Mouse (Mus musculus) spleen, adult 12 weeks (tissue): ENCODE measurements around the gene Grin3a.
A peak's percentile ranks its signal among the peaks of the same experiment; 100 is the strongest.

ENCODE experiments used
- DNase-seq: peaks from one replicate; pipeline ENCODE4 v3.0.0; 2022; ENCODE audit warnings: low spot score

Gene Grin3a

DNA sequence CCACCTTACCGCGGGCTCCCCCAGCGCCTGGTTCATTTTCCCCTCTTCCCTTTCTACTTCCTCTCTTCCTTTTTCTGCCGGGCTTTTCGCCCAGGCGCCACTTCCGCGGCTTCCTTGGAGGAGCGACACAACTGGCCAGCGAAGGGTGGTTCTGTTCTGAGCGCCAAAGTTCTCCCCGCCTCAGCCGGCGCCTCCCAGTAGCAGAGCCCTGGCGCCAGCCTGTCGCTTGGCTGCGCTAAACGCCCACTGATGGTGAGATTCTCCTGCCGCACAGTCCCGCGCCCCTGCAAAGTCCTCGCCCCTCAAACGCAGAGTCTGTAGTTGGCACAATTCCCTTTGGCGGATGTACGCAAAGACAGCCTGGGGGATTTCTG is at the start of gene Grin3a:
Gene Grin3a (minus strand): TSS at position 133 of the 374 bp plus-strand sequence.
- DNase-seq: no peak

GRCm38 (mm10) chr4:49891835-49892301 is 46.3 kb upstream of the Grin3a start:
- DNase-seq: no peak

DNA sequence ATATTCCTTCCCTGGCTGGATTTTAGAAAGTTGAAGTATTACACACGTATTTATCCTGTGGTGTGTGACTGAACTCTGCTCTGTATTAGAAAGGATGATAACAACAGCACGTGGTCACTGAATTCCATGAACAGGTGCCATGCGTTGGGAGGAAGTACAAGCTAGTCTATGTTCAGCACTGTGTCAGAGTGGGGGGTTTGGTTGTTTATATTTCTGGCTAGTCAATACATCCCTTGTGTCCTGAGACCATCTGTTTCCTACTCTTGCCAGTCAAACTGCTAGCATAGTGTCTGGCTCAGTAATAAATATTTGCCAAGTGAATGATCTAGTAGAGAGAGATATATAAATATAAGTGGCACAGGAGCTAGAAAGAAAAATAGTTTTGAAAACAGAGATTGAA is 31.5 kb upstream of the Grin3a start:
- no peak for DNase-seq

GRCm38 (mm10) chr4:49860611-49861010 is 15.1 kb upstream of the Grin3a start:
- no peak for DNase-seq

GRCm38 (mm10) chr4:49844828-49845611 is 524 bp downstream of the Grin3a start:
- no peak for DNase-seq

- DNase-seq: no peak
These were observed 1.2 kb downstream of the Grin3a start for GRCm38 (mm10) chr4:49844274-49844827.

DNA sequence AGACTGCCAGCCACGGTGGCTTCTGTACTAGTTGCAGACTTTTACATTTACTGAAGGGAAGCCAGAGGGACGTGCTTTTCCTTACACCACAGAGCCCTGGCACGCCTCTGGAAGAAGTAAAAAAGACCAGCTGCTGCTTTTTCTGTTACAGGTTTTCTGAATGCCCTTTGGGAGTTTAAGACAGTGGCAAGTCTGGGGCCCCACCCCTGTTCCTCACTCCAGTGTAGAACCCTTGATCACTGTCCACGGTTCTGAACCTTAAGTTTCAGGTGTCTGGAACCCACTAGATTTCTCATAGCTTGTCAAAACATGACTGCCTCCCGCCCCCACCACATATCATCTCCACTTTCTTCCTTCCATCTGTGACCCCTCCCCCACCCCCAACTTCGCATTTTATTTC is 1.8 kb downstream of the Grin3a start:
- no peak for DNase-seq

DNA sequence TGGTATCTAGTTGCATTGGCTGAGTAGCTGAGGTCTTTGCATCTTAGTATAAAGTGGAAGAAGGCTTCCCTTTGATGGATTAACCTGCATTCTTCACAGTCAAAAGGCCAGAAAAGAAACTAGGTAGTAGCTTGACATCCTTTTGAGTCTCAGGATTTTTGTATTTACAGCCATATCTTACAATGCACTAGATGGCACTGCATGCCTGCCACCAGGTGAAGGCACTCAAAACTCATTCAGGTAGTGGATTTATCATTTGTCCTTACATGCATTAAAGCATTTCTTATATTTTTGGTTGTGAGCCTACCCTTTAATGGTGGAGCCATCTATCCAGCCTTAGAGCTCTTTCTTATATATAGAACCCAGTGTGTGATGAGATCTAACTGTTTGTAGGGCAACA is 13.5 kb downstream of the Grin3a start:
- no peak for DNase-seq

GRCm38 (mm10) chr4:49813852-49814251 is 31.7 kb downstream of the Grin3a start:
- no peak for DNase-seq

DNA sequence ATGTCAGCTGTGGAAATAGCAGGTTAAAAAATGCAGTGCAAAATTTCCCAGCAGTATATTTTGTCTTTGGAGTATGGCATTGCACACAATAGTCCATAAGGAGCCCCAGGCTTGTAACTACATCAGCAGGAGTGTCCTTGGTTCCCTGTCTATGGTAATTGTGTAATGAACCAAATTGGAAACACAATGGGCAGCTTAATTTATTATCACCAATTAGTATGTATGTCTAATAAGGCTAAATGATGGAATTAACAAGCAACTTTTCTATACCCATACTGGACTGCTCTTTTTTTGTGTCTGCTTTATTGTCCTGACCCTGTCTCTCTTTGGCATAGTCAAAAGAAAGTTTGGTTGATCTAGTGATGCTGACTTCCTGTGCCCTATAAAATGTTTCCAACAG is 38.8 kb downstream of the Grin3a start:
- no peak for DNase-seq

GRCm38 (mm10) chr4:49799338-49799737 is 46.2 kb downstream of the Grin3a start:
- DNase-seq: no peak

DNA sequence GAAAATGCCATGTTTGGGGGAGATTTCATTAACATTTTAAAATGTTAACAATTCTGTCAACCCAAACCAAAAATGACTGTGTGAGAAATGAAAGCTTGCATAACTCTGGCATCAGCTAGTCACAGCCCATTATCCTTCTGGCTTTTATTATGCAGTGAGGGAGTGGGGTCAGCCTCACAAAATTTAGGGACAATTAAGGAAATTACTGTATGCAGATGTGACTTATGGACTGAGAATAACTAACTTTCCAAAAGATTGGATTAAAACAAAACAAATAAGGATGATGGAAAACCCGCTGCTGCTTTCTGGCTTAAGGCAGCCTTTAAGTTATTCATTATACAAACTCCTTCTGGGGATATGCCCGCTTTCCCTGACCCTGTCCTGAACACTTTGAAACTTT is 56.6 kb downstream of the Grin3a start:
- DNase-seq: no peak

GRCm38 (mm10) chr4:49742847-49743246 is 102.7 kb downstream of the Grin3a start:
- DNase-seq: no peak

DNA sequence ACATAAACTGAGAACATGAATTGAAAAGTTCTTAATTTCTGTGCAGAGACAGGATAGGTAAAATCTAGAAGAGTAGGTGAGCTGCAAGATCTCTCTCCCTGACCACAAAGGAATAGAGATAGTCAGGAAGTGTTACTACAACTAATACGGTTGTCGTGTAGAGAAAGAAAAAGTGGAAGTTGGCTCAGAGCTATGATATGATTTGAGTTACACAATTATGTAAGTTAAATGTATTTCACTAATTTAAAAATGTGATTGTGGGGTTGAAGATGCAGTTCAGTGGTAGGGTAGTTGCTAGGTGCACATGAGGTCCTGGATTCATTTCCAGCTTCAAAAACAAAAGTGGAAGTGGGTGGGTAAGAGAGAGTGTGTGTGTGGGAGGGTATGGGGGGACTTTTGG is 103.6 kb downstream of the Grin3a start:
- no peak for DNase-seq

- DNase-seq: no peak
These were observed 104.5 kb downstream of the Grin3a start for GRCm38 (mm10) chr4:49740796-49741766.

DNA sequence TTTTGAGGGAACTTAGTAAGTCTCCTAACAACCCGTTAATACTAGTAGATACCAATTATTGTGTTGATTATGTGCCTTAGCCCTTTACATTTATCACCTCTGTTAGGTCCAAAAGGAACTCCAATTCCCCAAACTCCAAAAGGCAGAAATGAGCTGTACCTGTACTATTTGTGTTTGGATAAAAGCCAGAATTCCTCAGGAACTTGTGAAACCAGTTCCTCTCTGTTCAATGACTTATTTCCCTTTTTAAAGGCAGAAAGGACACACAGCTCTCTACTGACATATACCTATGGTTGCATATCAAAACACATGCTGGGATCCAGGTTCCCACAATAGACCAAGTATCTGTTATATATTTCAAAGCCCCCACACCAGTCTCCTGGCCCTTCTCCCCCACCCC is 106.0 kb downstream of the Grin3a start:
- DNase-seq: no peak

DNA sequence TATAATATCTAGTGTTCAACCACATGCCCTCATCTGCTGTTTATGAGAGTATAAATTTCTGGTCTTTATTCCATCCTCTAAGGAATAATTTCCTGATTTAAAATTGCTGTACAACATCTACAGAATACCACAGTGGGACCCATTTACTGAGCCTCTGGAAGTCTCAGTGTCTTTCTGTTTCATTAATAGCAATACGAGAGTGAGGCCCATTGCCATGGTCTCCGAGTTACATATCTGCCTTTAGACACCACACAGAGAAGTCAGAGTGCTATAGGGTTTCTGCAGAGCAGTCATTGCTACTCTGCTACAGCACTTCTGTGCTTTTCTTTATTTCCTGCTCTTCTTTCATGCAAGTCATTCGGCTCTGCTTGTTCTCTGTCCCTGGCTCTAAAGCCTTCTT is 116.2 kb downstream of the Grin3a start:
- no peak for DNase-seq

DNA sequence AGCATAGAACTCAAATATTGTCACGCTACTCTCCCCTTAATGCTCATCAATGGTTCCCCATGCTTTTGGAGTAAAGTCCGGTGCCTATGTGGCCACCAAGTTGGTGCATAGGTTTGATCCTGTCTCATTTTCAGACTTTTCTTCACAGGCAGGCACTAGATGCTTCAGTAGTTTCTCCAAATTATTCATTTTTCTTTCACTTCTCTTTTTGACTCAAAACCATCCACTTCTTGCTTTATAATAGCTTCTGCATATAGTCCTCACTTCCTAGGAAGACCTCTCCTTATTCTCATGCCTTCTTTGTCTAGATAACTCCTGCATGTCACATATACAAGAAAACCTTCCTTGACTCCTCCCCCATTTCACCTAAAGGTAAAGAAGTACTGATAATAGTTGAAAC is 121.6 kb downstream of the Grin3a start:
- no peak for DNase-seq

GRCm38 (mm10) chr4:49691405-49692194 is 153.9 kb downstream of the Grin3a start:
- DNase-seq: no peak

- DNase-seq: peak; percentile 1
These were observed 156.8 kb downstream of the Grin3a start for GRCm38 (mm10) chr4:49688594-49689288.

DNA sequence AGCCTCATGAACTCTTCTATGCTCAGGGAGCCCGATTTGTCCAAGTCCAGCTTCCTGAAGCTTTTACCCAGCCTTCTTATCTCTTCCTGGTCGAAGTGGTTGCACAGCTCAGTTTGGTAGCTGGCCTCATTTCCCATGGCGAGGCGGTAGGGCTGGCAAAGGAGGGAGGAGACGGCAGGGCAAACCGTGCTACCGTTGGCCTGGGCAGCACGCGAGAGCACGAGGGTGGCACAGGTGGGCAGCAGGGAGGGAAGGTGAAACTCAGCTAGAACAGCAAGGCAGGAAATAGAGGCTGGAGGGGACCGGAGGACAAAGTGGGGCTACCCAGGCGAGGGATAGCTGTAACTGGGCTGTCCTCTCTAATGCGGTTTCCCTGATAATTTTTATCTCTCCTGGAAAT is 163.7 kb downstream of the Grin3a start, which contains the start of gene Ppp3r2:
Gene Ppp3r2 (minus strand): TSS at position 213 of the 400 bp plus-strand sequence.
- DNase-seq: no peak
